Mouse (Mus musculus): ENCODE data around the gene Tmem119.

The Tmem119 gene

GRCm38 (mm10) chr5:113815638-113816152 is 15.4 kb upstream of the Tmem119 start:
- peak; percentile 77 to 89 for DNase-seq

GRCm38 (mm10) chr5:113815041-113815389 is 14.7 kb upstream of the Tmem119 start:
- DNase-seq, result no peak

- DNase-seq, result no peak
Measured at GRCm38 (mm10) chr5:113814111-113815040, 14.1 kb upstream of the Tmem119 start.

- no peak for DNase-seq
Measured at GRCm38 (mm10) chr5:113813608-113814007, 13.3 kb upstream of the Tmem119 start.

- DNase-seq, result no peak
Measured at GRCm38 (mm10) chr5:113812638-113813037, 12.3 kb upstream of the Tmem119 start.

- peak in 1 of 2 experiments; percentile 20 for DNase-seq
Measured at GRCm38 (mm10) chr5:113811824-113812420, 11.6 kb upstream of the Tmem119 start.

GRCm38 (mm10) chr5:113810111-113810510 is 9.8 kb upstream of the Tmem119 start:
- DNase-seq, result no peak

GRCm38 (mm10) chr5:113808177-113808576 is 7.9 kb upstream of the Tmem119 start:
- no peak for DNase-seq

GRCm38 (mm10) chr5:113807712-113808111 is 7.4 kb upstream of the Tmem119 start:
- DNase-seq, result no peak

- DNase-seq, result no peak
Measured at GRCm38 (mm10) chr5:113806414-113806813, 6.1 kb upstream of the Tmem119 start.

GRCm38 (mm10) chr5:113805301-113805700 is 5.0 kb upstream of the Tmem119 start:
- no peak for DNase-seq

- no peak for DNase-seq
Measured at GRCm38 (mm10) chr5:113804395-113804966, 4.2 kb upstream of the Tmem119 start.

- DNase-seq, result no peak
Measured at GRCm38 (mm10) chr5:113799691-113800090, 625 bp downstream of the Tmem119 start.

- no peak for DNase-seq
Measured at GRCm38 (mm10) chr5:113798525-113798924, 1.8 kb downstream of the Tmem119 start.

GRCm38 (mm10) chr5:113797149-113797882 is 3.0 kb downstream of the Tmem119 start:
- DNase-seq, result no peak

GRCm38 (mm10) chr5:113796401-113797148 is 3.7 kb downstream of the Tmem119 start:
- no peak for DNase-seq

- no peak for DNase-seq
Measured at GRCm38 (mm10) chr5:113791197-113792095, 8.9 kb downstream of the Tmem119 start.

GRCm38 (mm10) chr5:113790453-113791196 is 9.7 kb downstream of the Tmem119 start:
- no peak for DNase-seq

- no peak for DNase-seq
Measured at GRCm38 (mm10) chr5:113789075-113789788, 11.1 kb downstream of the Tmem119 start.

GRCm38 (mm10) chr5:113788645-113789044 is 11.7 kb downstream of the Tmem119 start:
- no peak for DNase-seq
